Mouse (Mus musculus): ENCODE results near the gene Tcf23.

DNA sequence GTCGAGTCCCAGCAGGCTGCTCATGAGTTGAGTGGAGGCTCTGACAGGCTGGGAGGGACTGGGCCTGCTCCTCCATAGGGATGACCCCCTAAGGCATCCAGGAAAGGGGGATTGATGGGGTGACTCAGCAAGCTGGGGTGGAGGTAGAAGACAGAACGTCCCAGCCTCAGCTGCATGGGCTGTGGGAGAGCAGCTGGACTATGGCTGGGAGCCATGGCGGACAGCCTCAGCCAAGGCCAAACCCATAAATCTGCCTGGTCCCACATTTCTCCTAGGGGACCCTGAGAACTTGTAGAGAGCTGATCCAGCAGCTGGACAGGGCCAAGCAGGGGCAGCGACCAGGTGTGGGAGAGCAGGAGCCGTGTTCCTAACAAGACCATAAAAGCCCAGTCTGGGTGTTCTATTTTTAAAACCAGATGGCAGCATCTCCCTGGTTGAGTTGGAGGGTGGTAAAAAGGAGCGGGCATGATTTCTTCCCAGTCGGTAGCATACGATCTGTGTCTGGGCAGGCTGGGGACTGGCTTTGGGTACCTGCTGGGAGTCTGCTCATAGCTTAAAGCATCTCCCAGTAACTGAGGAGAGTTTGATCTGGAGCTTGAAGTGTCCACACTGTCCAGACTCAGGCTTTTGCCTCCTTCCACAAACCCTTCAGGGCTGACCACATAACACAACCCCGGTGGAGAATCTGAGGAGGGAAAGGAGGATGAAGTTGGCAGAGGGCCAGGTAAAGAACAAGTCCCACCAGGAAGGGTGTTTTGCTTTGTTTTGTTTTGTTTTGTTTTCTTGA is 6.6 kb downstream of the Tcf23 start:
- TF ChIP-seq GATA1 (IDR thresholded peaks at IDR 0.05; ENCODE audit: borderline replicate concordance, low read length), result no peak
- TF ChIP-seq FLI1 (IDR thresholded peaks at IDR 0.05; ENCODE audit: low read length), result no peak
